Mouse (Mus musculus) C2C12 (cell line): ENCODE results near the gene Atf5. TPM values are rescaled to one million over a fixed set of nuclear protein-coding genes. Genes with fewer than 3 reads are reported as not detected.

ENCODE experiments used
- H3K27me3 ChIP-seq: one replicate; pipeline ENCODE4 v1.6.1; 2011; ENCODE audit not compliant: control insufficient read depth, insufficient read depth, insufficient read length
- H3K36me3 ChIP-seq: one replicate; pipeline ENCODE4 v1.6.1; 2011; ENCODE audit not compliant: control insufficient read depth, insufficient read depth
- H3K4me3 ChIP-seq: one replicate; pipeline ENCODE4 v1.5.1; 2011; ENCODE audit warnings: mild to moderate bottlenecking, control low read depth; ENCODE audit not compliant: poor library complexity, insufficient read depth, severe bottlenecking
- H3K79me2 ChIP-seq: one replicate; pipeline ENCODE4 v1.6.1; 2011; ENCODE audit not compliant: control insufficient read depth, insufficient read depth
- H3K79me3 ChIP-seq: one replicate; pipeline ENCODE4 v1.6.1; 2011; ENCODE audit warnings: low read depth, control low read depth
- H3ac ChIP-seq: one replicate; pipeline ENCODE3; 2011; ENCODE audit warnings: low read depth; ENCODE audit not compliant: control insufficient read depth, insufficient read length
- CEBPB ChIP-seq: IDR thresholded peaks from one replicate; pipeline ENCODE4 v1.6.1; 2011; ENCODE audit warnings: low read depth, mild to moderate bottlenecking, control low read depth, moderate library complexity
- CTCF ChIP-seq: IDR thresholded peaks from one replicate; pipeline ENCODE4 v1.5.1; 2011; ENCODE audit not compliant: control insufficient read depth, insufficient read depth, insufficient read length
- FOSL1 ChIP-seq: IDR thresholded peaks from one replicate; pipeline ENCODE4 v1.8.0; 2011; ENCODE audit warnings: mild to moderate bottlenecking, low read length; ENCODE audit not compliant: poor library complexity, insufficient read depth, severe bottlenecking
- MAX ChIP-seq: IDR thresholded peaks from one replicate; pipeline ENCODE4 v1.6.1; 2011; ENCODE audit warnings: mild to moderate bottlenecking, control low read depth
- MYOD1 ChIP-seq: IDR thresholded peaks from one replicate; pipeline ENCODE4 v1.6.1; 2011; ENCODE audit warnings: low read depth; ENCODE audit not compliant: control insufficient read depth, insufficient read length
- MYOG ChIP-seq: IDR thresholded peaks from one replicate; pipeline ENCODE4 v1.6.1; 2011; ENCODE audit not compliant: control insufficient read depth, insufficient read length; ENCODE audit errors: extremely low read depth
- USF1 ChIP-seq: IDR thresholded peaks from one replicate; pipeline ENCODE4 v1.6.1; 2011; ENCODE audit warnings: low read depth, mild to moderate bottlenecking, control low read depth, moderate library complexity
- polyA plus RNA-seq: library from polyadenylated mRNA; unstranded; fragments of >200 nt; fragmentation: generic; extraction: Trizol; gene quantifications from one replicate; pipeline ENCODE4 v1.2.1, GENCODE M21; 2012; ENCODE audit warnings: missing spikeins

The Atf5 gene
- polyA plus RNA-seq, 1 experiment = 290 TPM

DNA sequence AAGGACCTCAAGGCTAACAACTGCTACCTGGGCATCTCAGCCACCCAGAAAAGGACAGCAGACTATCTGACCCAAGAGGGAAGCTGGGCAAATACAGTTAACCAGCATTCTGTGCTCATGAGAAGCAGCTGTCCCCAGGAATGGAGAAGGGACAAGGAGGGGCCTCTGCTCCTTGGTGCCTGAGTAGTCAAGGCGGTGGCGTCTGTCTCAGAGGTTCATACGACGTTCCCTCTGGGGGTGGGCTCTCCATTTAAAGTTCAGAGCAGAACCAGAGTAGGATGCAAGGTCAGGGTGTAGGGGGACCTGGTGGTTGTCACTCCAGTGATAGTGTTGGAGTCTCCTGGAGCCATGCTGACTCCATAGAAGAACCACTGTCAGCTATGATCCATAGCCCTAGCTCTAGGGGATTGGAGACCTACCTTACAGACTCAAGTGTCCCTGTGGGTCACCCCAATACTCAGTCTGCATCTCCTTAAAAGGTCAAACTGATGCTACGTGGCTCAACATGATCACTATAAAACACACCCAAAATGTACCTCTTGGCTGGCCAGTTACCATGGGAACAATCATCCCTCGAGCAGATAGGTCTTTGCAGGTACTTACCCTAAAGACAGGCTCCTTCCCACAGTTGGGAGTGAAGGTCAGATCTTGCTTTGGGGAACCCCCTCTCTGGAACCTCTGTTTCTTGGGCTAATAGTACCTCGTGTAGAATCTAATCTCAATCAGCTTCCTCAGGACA is 5.5 kb downstream of the Atf5 start:
- Histone ChIP-seq H3ac (no peak overlapping the region), H3K27me3 (no peaks in the 10 kb centered on the region), H3K79me3 (peaks cover 4% of the 10 kb centered on the region), H3K36me3 (peaks cover 28% of the 10 kb centered on the region), H3K79me2 (peaks cover 19% of the 10 kb centered on the region), H3K4me3 (no peak overlapping the region)
- no peak for TF ChIP-seq MYOD1

DNA sequence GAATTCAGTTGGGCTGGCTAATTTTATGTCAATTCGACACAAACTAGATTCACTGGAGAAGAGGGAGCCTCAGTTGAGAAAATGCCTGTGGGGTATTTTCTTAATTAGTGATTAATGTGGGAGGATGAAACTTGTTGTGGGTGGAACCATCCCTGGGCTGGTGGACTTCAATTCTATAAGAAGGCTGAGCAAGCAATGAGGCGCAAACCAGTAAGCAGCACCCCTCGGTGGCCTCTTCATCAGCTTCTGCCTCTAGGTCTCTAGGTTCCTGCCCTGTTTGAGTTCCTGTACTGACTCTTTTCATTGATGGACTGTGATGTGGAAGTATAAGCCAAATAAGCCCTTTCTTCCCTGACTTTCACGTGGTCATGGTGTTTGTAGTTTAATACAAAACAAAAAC is 6.1 kb downstream of the Atf5 start:
- Histone ChIP-seq H3K79me3 (peaks cover 4% of the 10 kb centered on the region), H3K4me3 (no peak overlapping the region), H3ac (no peak overlapping the region), H3K36me3 (peaks cover 28% of the 10 kb centered on the region), H3K79me2 (peaks cover 19% of the 10 kb centered on the region), H3K27me3 (peaks cover 2% of the 10 kb centered on the region)
- TF ChIP-seq MYOD1 (no peak), MAX (no peak), CTCF (no peak), USF1 (no peak), MYOG (no peak), CEBPB (no peak)

DNA sequence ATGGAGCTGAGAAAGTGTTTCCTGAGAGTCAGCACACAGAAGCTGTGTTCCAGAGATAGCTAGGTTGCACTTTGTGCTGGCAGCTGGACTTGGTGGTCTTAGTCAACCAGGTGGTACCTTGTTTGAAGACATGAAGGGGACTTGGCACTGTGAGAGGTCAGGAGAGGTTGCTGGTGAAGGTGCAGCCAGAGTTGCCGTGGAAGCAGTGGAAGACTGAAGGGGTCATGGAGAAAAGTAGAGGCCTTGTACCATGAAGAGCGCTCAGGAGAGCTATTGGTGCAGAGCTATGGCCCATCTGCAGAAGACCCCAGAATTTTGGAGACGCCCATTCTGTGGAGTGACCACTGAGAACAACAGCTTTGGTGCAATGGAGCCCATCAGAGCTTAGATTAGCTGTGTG is 7.0 kb downstream of the Atf5 start:
- Histone ChIP-seq H3K79me2 (peaks cover 11% of the 10 kb centered on the region), H3K27me3 (peaks cover 11% of the 10 kb centered on the region), H3K79me3 (peaks cover 2% of the 10 kb centered on the region), H3K4me3 (no peak overlapping the region), H3K36me3 (peaks cover 25% of the 10 kb centered on the region), H3ac (no peak overlapping the region)
- TF ChIP-seq MAX (no peak), MYOG (no peak), USF1 (no peak), FOSL1 (no peak), MYOD1 (no peak), CEBPB (no peak)

DNA sequence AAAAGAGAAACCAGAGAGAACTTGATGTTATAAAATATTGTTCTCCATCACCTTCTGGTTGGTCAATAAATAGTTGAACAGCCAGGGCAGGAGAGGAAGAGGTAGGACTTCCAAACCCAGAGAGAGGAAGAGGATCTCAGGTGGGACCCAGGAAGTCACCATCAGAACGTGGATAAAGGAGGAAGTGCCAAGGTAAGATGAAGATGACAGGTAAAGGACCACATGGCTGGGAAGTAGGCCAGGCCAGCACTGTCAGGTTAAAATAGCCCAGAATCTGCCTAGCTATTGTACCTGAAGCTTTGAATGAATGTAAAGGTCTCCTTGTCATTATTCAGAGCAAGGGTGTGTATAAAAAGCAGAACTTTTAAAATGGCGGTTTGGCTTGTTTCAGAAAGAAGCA is 7.5 kb downstream of the Atf5 start:
- TF ChIP-seq FOSL1 (no peak), MYOD1 (no peak), MAX (no peak), CEBPB (no peak), USF1 (no peak), MYOG (no peak), CTCF (no peak)
- Histone ChIP-seq H3K79me2 (peaks cover 5% of the 10 kb centered on the region), H3K27me3 (peaks cover 14% of the 10 kb centered on the region), H3K36me3 (peaks cover 22% of the 10 kb centered on the region), H3ac (no peak overlapping the region), H3K79me3 (no peaks in the 10 kb centered on the region), H3K4me3 (no peak overlapping the region)

DNA sequence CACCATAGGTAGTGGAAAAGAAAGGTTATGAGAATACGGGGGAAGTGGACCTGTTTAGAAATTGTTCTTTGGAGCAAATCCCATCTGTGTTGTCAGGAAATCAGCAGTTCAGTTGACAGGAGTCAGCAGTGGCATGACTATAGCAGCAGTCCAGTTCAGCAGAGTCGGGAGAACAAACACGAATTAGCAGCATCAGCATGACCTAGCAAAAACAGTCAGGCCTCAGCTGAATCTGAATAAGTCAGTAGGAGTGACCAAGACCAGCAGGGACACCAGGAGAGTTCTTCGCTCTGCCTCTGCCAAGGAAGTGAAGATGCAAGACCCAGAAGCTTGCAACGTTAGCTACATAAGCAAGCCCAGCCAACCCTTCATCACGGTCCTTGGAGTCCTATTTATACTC is 23.7 kb downstream of the Atf5 start:
- TF ChIP-seq USF1 (no peak), MYOG (no peak), CTCF (no peak), MYOD1 (no peak), CEBPB (no peak), FOSL1 (no peak)
- Histone ChIP-seq H3K79me2 (no peaks in the 10 kb centered on the region), H3ac (no peak overlapping the region), H3K27me3 (peaks cover 45% of the 10 kb centered on the region), H3K36me3 (no peaks in the 10 kb centered on the region), H3K4me3 (no peak overlapping the region), H3K79me3 (no peaks in the 10 kb centered on the region)

DNA sequence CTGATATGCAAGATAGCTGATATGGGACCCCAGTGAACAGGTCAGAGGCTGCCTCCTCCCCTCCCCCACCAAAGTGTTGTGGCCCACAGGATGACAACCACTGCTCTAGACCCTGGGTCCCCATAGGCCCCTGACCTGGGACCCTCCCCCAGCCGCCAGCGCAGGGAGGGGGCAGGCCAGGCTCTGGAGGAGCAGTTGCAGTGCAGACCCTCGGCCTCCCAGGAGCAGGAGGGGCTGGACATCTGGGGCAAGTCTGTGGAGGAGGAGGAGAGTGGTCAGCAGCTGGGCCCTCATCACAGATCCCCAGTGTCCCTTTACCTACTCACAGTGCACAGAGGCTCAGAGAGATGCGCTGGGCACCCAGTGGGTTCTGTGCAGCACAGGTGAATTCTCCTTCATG is 26.4 kb downstream of the Atf5 start:
- Histone ChIP-seq H3K79me2 (no peaks in the 10 kb centered on the region), H3K79me3 (no peaks in the 10 kb centered on the region), H3K27me3 (peaks cover 54% of the 10 kb centered on the region), H3K36me3 (no peaks in the 10 kb centered on the region), H3ac (no peak overlapping the region), H3K4me3 (no peak overlapping the region)
- TF ChIP-seq CEBPB (no peak), MAX (no peak), FOSL1 (no peak), CTCF (no peak), MYOG (no peak), USF1 (no peak), MYOD1 (no peak)
